Mouse (Mus musculus) kidney, adult 2 months (tissue): ENCODE measurements around the gene Ap5b1. TPM values are rescaled to one million over a fixed set of nuclear protein-coding genes. Genes with fewer than 3 reads are reported as not detected.

Experiments
- DNase-seq: peaks from one replicate; pipeline ENCODE4 v3.0.0; 2021
- H3K27ac ChIP-seq: fragments of 200-500 bp; 2 replicates; pipeline ENCODE4 v1.5.1; 2012; ENCODE audit warnings: low read depth, low read length, control low read depth, inconsistent platforms; ENCODE audit not compliant: insufficient read depth
- H3K27me3 ChIP-seq: fragments of 200-500 bp; replicated peaks from 2 replicates; pipeline ENCODE4 v1.6.1; 2012; ENCODE audit warnings: mild to moderate bottlenecking, moderate library complexity, low read length, inconsistent platforms; ENCODE audit not compliant: control insufficient read depth, insufficient read depth
- H3K36me3 ChIP-seq: fragments of 200-500 bp; 2 replicates; pipeline ENCODE4 v1.6.1; 2012; ENCODE audit warnings: mild to moderate bottlenecking, moderate library complexity, low read length, inconsistent platforms; ENCODE audit not compliant: control insufficient read depth, insufficient read depth
- H3K4me1 ChIP-seq: fragments of 200-500 bp; 2 replicates; pipeline ENCODE4 v1.6.1; 2011; ENCODE audit warnings: low read length; ENCODE audit not compliant: control insufficient read depth, insufficient read depth
- H3K4me3 ChIP-seq: fragments of 200-500 bp; 2 replicates; pipeline ENCODE4 v1.5.1; 2011; ENCODE audit warnings: mild to moderate bottlenecking, low read depth, low read length, control low read depth; ENCODE audit not compliant: insufficient read depth
- CTCF ChIP-seq: fragments of 200-500 bp; conservative IDR thresholded peaks from 2 replicates; pipeline ENCODE4 v1.5.1; 2011; ENCODE audit warnings: low read depth, mild to moderate bottlenecking, control low read depth, low read length, moderate library complexity, mixed read lengths; ENCODE audit not compliant: insufficient read depth, insufficient read length
- POLR2A ChIP-seq: fragments of 200-500 bp; IDR thresholded peaks from one replicate; pipeline ENCODE4 v1.6.1; 2011; ENCODE audit warnings: low read depth, low read length, control low read depth
- WGBS: fragments of 180-500 bp; shearing (Covaris S2); methylation state at CpG from one replicate; pipeline ENCODE4 v1.1.7; 2018; 5-methylcytosine and 5-hydroxymethylcytosine counted together
- polyA plus RNA-seq: library from polyadenylated mRNA; depleted of rRNA; stranded (reverse); fragments of >200 nt; gene quantifications from 2 replicates; pipeline ENCODE4 v1.2.3, GENCODE M21; 2012; rRNA removed

Gene Ap5b1
- 10.2 and 13.3 TPM in 2 replicates for polyA plus RNA-seq

DNA sequence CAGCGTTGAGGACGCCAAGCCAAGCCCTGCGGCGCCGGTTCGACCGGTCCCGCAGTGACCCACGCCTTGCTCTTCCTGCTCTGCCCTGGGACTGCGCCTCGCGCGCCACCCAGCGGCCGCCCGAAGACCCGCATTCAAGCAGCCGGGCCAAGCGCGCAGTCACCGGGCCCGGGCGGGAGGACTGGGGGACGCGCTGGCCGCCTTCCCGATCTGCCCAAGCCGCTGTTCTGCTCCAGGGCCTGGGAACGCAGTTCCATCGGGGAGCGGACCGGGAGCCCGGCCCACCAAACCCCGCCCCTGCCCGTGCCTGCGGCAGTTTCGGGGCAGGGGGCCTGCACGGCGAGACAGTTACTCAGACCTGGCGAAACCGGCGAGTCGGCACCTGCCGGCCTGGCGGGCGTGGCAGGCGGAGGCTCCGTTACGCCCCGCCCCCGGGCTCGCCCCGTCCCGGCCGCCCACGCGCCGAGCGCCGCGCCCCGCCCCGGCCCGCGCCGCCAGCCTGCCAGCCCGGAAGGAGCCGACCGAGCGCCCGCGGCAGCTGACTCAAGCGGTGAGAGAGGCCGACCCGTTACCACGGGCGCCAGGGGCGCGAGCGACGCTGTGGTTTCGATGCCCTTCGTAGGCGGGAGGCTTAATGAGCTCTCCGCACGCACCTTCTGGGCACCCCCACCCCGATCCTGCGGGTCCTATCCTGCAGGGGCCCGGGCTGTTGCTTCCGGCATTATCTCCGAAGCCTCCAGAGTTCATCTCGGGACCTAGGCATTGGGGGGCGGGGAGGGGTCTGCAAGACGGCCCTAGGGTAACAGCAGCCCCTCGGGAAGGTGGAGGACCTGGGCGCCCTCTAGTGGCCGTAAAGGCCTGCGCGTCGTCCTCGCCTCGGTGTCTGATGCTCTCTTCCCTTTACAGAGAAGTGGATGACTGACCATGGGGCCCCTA lies at the start of gene Ap5b1:
Gene Ap5b1, plus strand, starts transcription at position 492 of the 936 bp plus-strand sequence.
- Histone ChIP-seq H3K36me3 (no peaks in the 10 kb centered on the region; the same call in 1 of the 2 replicates), H3K27me3 (no peaks in the 10 kb centered on the region), H3K4me3 (peak within 1 kb of the TSS; percentile 82), H3K27ac (peak within 1 kb of the TSS; percentile 98), H3K4me1 (peaks cover 16% of the 10 kb centered on the region; the same call in 1 of the 2 replicates)
- whole genome bisulfite sequencing, result 1% methylated on average over 102 of the region's 102 CpGs
- DNase-seq, result peak; percentile 95
- peak; percentile 74 for TF ChIP-seq CTCF
- no peak for TF ChIP-seq POLR2A

DNA sequence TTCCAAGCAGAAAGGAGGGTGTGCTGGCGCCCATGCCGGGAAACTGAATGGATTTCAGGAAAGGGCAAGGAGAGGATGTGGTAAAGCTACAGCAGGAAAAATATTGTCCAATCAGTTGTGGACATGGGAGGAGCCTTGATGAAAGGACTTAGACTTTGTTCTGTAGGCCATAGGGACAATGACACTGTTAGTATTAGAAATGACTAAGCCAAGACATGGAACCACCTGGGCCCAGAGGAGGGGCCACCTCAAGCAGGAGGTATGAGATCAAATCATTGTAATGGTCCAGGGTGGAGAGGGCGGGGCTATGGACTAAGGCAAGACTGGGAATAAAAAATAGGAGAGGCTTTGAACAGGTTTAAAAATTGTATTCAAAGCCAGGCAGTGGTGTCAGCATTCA lies 49.1 kb upstream of the Ap5b1 start:
- no peak overlapping the region for H3K27ac ChIP-seq
- WGBS, result 81% methylated on average over 3 of the region's 3 CpGs

DNA sequence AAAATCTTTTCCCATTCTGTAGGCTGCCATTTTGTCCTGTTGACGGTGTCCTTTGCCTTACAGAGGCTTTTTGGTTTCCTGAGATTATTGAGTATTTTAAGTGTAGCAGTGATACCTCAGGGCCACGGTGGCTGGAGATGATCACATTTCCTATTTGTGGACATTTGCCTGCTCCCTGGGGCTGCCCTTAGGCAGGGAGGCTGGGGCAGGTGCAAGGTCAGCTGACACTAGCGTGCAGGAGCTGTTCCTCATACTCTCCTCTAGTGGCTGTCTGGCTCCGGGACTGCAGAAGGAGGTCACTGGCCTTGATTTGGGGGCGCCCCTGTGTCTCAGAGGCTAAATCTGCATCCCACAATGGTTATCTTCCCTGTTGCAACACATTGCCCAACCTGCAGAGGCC lies 42.6 kb upstream of the Ap5b1 start:
- H3K4me1 ChIP-seq, result peaks cover 8% of the 10 kb centered on the region
- no peaks in the 10 kb centered on the region for H3K27me3 ChIP-seq
- no peak for DNase-seq
- no peaks in the 10 kb centered on the region for H3K36me3 ChIP-seq
- TF ChIP-seq POLR2A, result no peak
- no peak for TF ChIP-seq CTCF
- H3K4me3 ChIP-seq, result no peak overlapping the region
- H3K27ac ChIP-seq, result no peak overlapping the region
- 77% methylated on average over 5 of the region's 5 CpGs for WGBS

More for the DNA sequence above, 49.1 kb upstream of the Ap5b1 start:
- H3K4me3 ChIP-seq, result no peak overlapping the region
- no peaks in the 10 kb centered on the region for H3K27me3 ChIP-seq
- TF ChIP-seq POLR2A (no peak), CTCF (no peak)
- no peaks in the 10 kb centered on the region for H3K36me3 ChIP-seq
- no peaks in the 10 kb centered on the region for H3K4me1 ChIP-seq
- peak; percentile 56 for DNase-seq

DNA sequence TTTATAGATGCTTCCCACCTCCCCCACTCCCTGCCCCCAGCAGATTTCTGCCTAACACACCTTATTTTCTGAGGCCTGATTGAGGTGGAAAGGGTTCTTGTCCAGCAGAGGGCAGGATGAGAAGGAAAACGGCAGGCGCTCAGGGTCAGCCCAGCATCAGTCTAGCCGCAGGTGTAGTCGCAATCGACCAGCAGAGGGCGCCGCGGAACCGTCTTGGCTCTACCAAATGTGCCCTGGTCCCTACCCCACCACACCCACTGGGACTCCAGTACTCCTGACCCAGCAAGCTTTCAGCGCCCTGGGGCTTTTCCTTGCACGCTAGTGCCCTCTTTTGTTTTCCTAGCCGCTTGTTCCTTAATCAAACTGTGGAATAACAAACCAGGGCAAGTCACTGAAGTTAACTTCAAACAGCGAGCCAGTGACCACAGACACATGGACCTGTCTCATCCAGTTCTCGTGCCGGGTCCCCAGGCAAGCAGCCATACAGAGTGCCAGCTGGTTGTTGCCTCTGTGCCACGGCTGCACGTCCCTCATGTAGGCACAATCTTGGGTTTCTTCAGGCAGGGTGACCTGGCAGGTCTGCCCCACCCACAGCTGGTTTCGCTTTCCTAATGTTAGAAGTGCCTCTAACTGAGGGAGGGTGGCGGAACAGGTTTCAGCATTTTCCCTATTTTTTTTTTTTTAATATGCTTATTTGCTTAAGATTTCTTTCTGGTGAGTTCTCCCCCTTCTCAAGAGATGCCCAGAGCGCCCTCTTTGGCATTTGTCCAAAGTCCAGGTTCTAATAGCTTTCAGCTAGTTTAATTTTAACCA lies 38.3 kb upstream of the Ap5b1 start:
- H3K36me3 ChIP-seq, result no peaks in the 10 kb centered on the region
- H3K27ac ChIP-seq, result peak overlapping the region; percentile 73
- H3K4me1 ChIP-seq, result peaks cover 11% of the 10 kb centered on the region
- 4% methylated on average over 20 of the region's 20 CpGs for WGBS
- H3K27me3 ChIP-seq, result no peaks in the 10 kb centered on the region
- TF ChIP-seq POLR2A (no peak), CTCF (peak; percentile 98)
- peak; percentile 99 for DNase-seq
- peak overlapping the region; percentile 35 for H3K4me3 ChIP-seq

DNA sequence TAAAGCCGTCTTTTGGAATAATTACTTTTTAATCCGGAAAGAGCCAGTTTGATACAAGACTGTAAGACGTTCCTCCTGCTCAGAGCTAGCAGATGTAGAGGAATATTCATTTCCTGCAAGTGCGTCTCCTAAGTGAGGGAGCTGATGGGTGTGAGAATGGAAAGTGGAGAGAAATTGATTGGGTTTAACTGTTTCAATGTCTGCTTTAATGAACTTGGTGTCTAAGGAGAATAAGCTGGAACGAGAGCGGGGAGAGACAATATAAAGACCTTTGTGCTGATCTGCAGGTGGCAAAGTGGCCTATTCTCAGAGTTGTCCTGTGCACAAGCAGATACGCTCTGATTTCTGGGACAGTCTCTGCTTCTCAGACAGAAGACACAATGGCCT lies 37.7 kb upstream of the Ap5b1 start:
- Histone ChIP-seq H3K27me3 (no peaks in the 10 kb centered on the region), H3K36me3 (no peaks in the 10 kb centered on the region), H3K4me3 (no peak overlapping the region), H3K4me1 (peaks cover 11% of the 10 kb centered on the region), H3K27ac (peak overlapping the region; percentile 58)
- no peak for TF ChIP-seq POLR2A
- TF ChIP-seq CTCF, result no peak
- 32% methylated on average over 7 of the region's 7 CpGs for WGBS
- DNase-seq, result no peak

DNA sequence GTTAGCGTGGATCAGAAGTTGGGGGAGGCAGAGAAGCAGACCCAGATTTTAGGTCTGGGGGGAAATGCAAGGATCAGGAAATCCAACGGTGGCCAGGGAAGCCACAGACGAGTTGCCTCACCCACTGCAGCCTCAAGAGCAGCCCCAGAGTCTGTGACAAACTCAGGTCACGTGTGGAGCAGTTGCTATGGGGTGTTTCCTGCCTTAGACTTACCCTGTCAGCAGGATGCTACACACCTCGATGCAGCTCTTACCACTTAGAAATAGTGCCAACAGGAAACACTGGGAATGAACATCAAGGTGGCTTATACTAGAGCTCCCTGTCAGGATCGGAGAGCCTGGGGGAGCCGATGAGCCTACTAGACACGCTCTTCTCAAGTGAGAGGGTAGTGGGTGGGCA lies 35.3 kb upstream of the Ap5b1 start:
- no peak overlapping the region for H3K27ac ChIP-seq
- H3K4me1 ChIP-seq, result peaks cover 11% of the 10 kb centered on the region
- no peaks in the 10 kb centered on the region for H3K36me3 ChIP-seq
- no peak for DNase-seq
- no peak for TF ChIP-seq POLR2A
- no peak for TF ChIP-seq CTCF
- no peaks in the 10 kb centered on the region for H3K27me3 ChIP-seq
- no peak overlapping the region for H3K4me3 ChIP-seq
- WGBS, result 69% methylated on average over 8 of the region's 8 CpGs

DNA sequence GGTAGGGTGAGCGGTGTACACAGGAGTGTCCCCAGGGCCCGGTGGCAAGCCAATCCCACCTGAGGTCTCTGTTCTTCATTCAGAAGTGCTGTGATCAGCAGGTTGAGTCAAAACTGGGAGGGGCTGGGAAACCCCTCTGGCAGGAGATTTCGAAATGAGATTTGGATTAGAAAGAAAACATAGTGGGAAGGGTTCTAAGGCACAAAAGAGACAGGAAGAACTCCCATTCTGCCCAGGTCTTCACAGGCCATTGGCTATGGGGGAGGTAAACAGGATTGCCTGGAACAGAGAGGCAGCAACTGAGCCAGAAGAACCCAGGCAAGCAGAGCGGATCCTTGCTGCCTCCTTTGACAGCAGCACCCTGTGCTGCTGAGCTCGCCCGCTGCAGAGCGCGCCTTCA lies 29.0 kb upstream of the Ap5b1 start:
- H3K27ac ChIP-seq, result no peak overlapping the region
- no peak for TF ChIP-seq CTCF
- H3K36me3 ChIP-seq, result no peaks in the 10 kb centered on the region
- no peaks in the 10 kb centered on the region for H3K4me1 ChIP-seq
- WGBS, result 81% methylated on average over 8 of the region's 8 CpGs
- no peak for DNase-seq
- no peaks in the 10 kb centered on the region for H3K27me3 ChIP-seq
- H3K4me3 ChIP-seq, result no peak overlapping the region
